In the genomic region with DNA sequence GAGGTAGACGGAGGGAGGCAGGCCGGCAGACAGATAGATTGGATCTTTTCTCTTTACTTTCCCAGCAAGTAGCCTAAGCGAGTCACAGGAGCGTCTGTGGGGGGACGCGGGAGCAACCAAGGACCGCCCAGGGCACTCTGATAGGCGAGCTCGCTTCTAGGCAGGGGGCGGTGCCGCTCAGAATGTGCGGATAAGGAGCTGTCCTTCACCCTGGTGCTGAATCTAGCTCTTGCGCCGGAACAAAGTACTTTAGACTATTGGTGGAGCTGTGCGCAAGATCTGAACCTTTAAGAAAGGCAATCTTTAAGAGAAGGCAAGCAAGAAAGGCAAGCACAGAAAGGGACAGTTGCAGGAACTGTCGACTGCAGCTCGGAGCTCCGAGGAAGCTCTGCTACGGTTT, we compare ENCODE assay signal across 9 mouse cellular contexts. TPM values are rescaled to one million over a fixed set of nuclear protein-coding genes. Genes with fewer than 3 reads are reported as not detected.
DNase-seq lines count a peak whose midpoint lies in the region; ATAC-seq and TF ChIP-seq lines count a peak whose summit lies in the region.
"Had no signal": no experiment of that assay in that cellular context is flagged by ENCODE, and none has a peak within 500 bp of the region (broad histone marks: within the 10 kb centered on the region; RNA-seq: fewer than 3 reads in every experiment).

No protein-coding gene starts in this region.

- H3K4me2 ChIP-seq in forebrain, postnatal 0 days (ENCODE audit: low read depth): peak overlapping the region; percentile 54
- no peak overlapping the region for H3K4me2 ChIP-seq in intestine, embryonic 16.5 days (ENCODE audit: low read depth, low read length)
- peak overlapping the region; percentile 59 for H3K4me2 ChIP-seq in midbrain, postnatal 0 days (ENCODE audit: low read depth, low read length, poor library complexity, severe bottlenecking)

- no peak; the same call in 1 of the 2 replicates for TF ChIP-seq CTCF in forebrain, postnatal 0 days (IDR thresholded peaks at IDR 0.05; ENCODE audit: low read depth)
- peak; percentile 55 for TF ChIP-seq CTCF in midbrain, postnatal 0 days (IDR thresholded peaks at IDR 0.05)

- H3K9ac ChIP-seq in forebrain, postnatal 0 days: peak overlapping the region; percentile 41
- H3K9ac ChIP-seq in intestine, embryonic 16.5 days (ENCODE audit: low read depth, low read length): no peak overlapping the region
- peak overlapping the region; percentile 51 for H3K9ac ChIP-seq in midbrain, postnatal 0 days (replicated peaks; ENCODE audit: low read length, poor library complexity, severe bottlenecking)

- no peak overlapping the region for H3K27ac ChIP-seq in heart, embryonic 10.5 days
- no peak overlapping the region for H3K27ac ChIP-seq in forebrain, postnatal 0 days (ENCODE audit: low read depth, low read length)
- H3K27ac ChIP-seq in intestine, embryonic 16.5 days (ENCODE audit: low read length): no peak overlapping the region
- no peak overlapping the region for H3K27ac ChIP-seq in midbrain, postnatal 0 days (ENCODE audit: low read depth, low read length)

- no peaks in the 10 kb centered on the region for H3K27me3 ChIP-seq in heart, embryonic 10.5 days (ENCODE audit: insufficient read depth, poor library complexity, severe bottlenecking)
- H3K27me3 ChIP-seq in forebrain, postnatal 0 days (ENCODE audit: insufficient read depth, low read length): no peaks in the 10 kb centered on the region
- H3K27me3 ChIP-seq in intestine, embryonic 16.5 days (replicated peaks; ENCODE audit: control insufficient read depth, insufficient read depth, low read length): no peaks in the 10 kb centered on the region
- no peaks in the 10 kb centered on the region for H3K27me3 ChIP-seq in midbrain, postnatal 0 days (ENCODE audit: insufficient read depth, low read length)

- WGBS in heart, embryonic 10.5 days: 2% methylated on average over 19 of the region's 19 CpGs
- 2% methylated on average over 19 of the region's 19 CpGs for WGBS in forebrain, postnatal 0 days
- under 1% methylated on average over 19 of the region's 19 CpGs for WGBS in intestine, embryonic 16.5 days
- WGBS in midbrain, postnatal 0 days: under 1% methylated on average over 19 of the region's 19 CpGs

- no peaks in the 10 kb centered on the region for H3K36me3 ChIP-seq in heart, embryonic 10.5 days
- H3K36me3 ChIP-seq in forebrain, postnatal 0 days (ENCODE audit: insufficient read depth): no peaks in the 10 kb centered on the region
- H3K36me3 ChIP-seq in intestine, embryonic 16.5 days (ENCODE audit: control insufficient read depth, insufficient read depth, low read length): no peaks in the 10 kb centered on the region
- no peaks in the 10 kb centered on the region for H3K36me3 ChIP-seq in midbrain, postnatal 0 days (ENCODE audit: insufficient read depth, low read length)

- peak overlapping the region; percentile 31 for H3K4me3 ChIP-seq in heart, embryonic 10.5 days
- H3K4me3 ChIP-seq in forebrain, postnatal 0 days (ENCODE audit: low read depth, low read length): peak overlapping the region; percentile 47
- H3K4me3 ChIP-seq in intestine, embryonic 16.5 days (ENCODE audit: low read length): no peak overlapping the region
- peak overlapping the region; percentile 47 for H3K4me3 ChIP-seq in midbrain, postnatal 0 days (ENCODE audit: low read depth, low read length)

- H3K9me3 ChIP-seq in heart, embryonic 10.5 days: no peaks in the 10 kb centered on the region
- no peaks in the 10 kb centered on the region for H3K9me3 ChIP-seq in forebrain, postnatal 0 days (ENCODE audit: low read length)
- H3K9me3 ChIP-seq in intestine, embryonic 16.5 days (ENCODE audit: control insufficient read depth, low read length): no peaks in the 10 kb centered on the region
- H3K9me3 ChIP-seq in midbrain, postnatal 0 days (ENCODE audit: low read length): no peaks in the 10 kb centered on the region

- DNase-seq in heart, embryonic 10.5 days (ENCODE audit: low spot score): peak; percentile 89
- no peak for DNase-seq in heart, adult 9 months (ENCODE audit: low spot score in 2 of 2)
- peak; percentile 6 for DNase-seq in c-Kit-positive CD71-positive TER-119-positive erythroid progenitor cells, embryonic 14.5 days (ENCODE audit: low spot score)
- peak; percentile 75 for DNase-seq in forebrain, postnatal 0 days
- DNase-seq in left cerebral cortex, postnatal 36 days (ENCODE audit: low spot score in 2 of 2): peak; percentile 47 to 56
- peak; percentile 85 for DNase-seq in midbrain, postnatal 0 days (ENCODE audit: low spot score)
- DNase-seq in testis, postnatal 10 days (ENCODE audit: low spot score): peak; percentile 88

- ATAC-seq in forebrain, postnatal 0 days: peak; percentile 90
- peak; percentile 77 for ATAC-seq in intestine, embryonic 16.5 days
- ATAC-seq in midbrain, postnatal 0 days (ENCODE audit: low FRiP score): peak; percentile 76

- intact Hi-C loops in left cerebral cortex, postnatal 36 days (cut with DNase I): no loop called here

- H3K4me1 ChIP-seq in heart, embryonic 10.5 days: no peaks in the 10 kb centered on the region
- peaks cover 4% of the 10 kb centered on the region; the same call in 1 of the 2 replicates for H3K4me1 ChIP-seq in forebrain, postnatal 0 days (ENCODE audit: insufficient read depth)
- H3K4me1 ChIP-seq in intestine, embryonic 16.5 days (ENCODE audit: control insufficient read depth, insufficient read depth, low read length): no peaks in the 10 kb centered on the region
- no peaks in the 10 kb centered on the region for H3K4me1 ChIP-seq in midbrain, postnatal 0 days (ENCODE audit: insufficient read depth, low read length)

RNA-seq across cellular contexts. Expression of gene Cntnap5b, which starts 0.4 kb away (rescaled TPM):
- not detected in 2 replicates for polyA plus RNA-seq in heart, embryonic 10.5 days (2016; fragmentation: Nextera tagmentation; extraction: Ambion mirVana)
- 15.9 and 18.3 TPM in 2 replicates for total RNA-seq in forebrain, postnatal 0 days (2014; rRNA removed)
- 0.53 and 2.0 TPM in 2 replicates for polyA plus RNA-seq in forebrain, postnatal 0 days (2015; fragmentation: Nextera tagmentation; extraction: Ambion mirVana)
- polyA plus RNA-seq in intestine, embryonic 16.5 days (2015; fragmentation: Nextera tagmentation; extraction: Ambion mirVana): not detected in 2 replicates
- 10 to 100 TPM; 16.1 to 18.0 TPM for total RNA-seq in left cerebral cortex, postnatal 36 days (2021)
- 23.0 and 32.0 TPM in 2 replicates for total RNA-seq in midbrain, postnatal 0 days (2014; rRNA removed)
- polyA plus RNA-seq in midbrain, postnatal 0 days (2015; fragmentation: Nextera tagmentation; extraction: Ambion mirVana): 3.3 and 3.8 TPM in 2 replicates
- polyA plus RNA-seq: liver, embryonic 16.5 days had no signal

Comparison
In these comparisons a context has a peak if more than half of its experiments do, and no peak if none do; other contexts are left out.
1. DNase-seq: peak in heart, embryonic 10.5 days (single experiment), c-Kit-positive CD71-positive TER-119-positive erythroid progenitor cells, embryonic 14.5 days (single experiment), forebrain, postnatal 0 days (single experiment), left cerebral cortex, postnatal 36 days (2 of 2), midbrain, postnatal 0 days (single experiment) and testis, postnatal 10 days (single experiment); none in heart, adult 9 months (0 of 2).
2. Peak in every context shown above with its lines, with median percentiles within 50 percentile points of each other: ATAC-seq.